Mouse (Mus musculus): Measurements from ENCODE around the gene Gbgt1. TPM values are rescaled to one million over a fixed set of nuclear protein-coding genes. Genes with fewer than 3 reads are reported as not detected.

Gene Gbgt1
- 0.78 and 1.2 TPM in 2 replicates for polyA plus RNA-seq (2021; fragmentation: Nextera tagmentation)
- long read RNA-seq, experiment 1 = 0 reads
- long read RNA-seq, experiment 2, partial matches to known transcripts = 0 of 1 reads
- long read RNA-seq, experiment 2, other reads (novel, unspliced or antisense) = 0 of 1 reads

DNA sequence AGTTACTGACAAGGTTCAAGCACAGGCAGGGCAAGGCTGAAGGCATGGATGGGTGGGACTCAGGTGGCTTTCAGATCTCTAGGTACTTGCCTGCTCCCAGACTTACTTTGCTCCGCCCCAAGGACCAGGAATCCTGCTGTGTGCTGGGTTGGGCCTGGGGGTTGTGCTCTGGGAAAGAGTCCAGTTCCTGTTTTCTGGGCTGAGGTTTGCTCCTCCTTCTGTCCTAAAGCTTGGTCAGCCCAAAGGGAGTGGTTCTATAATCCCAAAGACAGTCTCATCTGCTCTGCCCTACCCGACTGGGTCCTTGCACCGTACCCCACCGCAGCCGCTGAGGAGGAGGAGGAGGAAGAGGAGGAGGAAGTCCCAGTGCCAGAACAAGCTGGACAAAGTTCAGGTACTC is at the start of gene Gbgt1:
TSS of gene Gbgt1 (plus strand) at position 221 of the 400 bp plus-strand sequence.

DNA sequence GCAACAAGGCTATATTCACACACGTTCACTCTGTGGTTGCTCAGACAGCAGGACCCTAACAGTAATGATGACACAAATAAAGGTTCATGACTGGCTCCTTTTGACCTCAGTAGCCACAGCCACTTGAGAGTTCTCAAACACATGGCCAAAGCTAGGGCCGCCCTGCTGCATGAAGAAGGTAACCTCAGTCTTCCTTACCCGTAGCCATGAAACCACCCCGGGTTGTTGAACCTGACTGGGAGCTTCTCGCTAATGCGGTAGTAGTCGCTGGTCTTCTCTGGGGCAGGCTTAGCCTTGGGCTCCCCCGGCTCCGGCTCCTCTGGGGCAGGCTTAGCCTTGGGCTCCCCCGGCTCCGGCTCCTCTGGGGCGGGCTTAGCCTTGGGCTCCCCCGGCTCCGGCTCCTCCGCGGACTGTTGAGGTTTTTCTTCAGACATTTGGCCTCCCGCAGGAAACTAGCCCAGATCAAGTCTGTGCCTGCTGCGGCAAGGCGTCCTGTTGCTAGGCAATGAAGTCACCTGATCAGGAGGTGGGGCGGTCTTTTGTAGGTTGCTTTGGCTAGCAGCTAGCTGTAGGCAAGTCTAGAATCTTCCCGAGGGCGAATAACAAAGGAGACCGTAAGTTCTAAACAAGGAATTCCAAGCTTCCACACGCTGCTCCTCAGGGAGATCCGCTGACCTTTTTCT is 30.7 kb upstream of the Gbgt1 start, which contains the start of gene 1700007K13Rik:
TSS of gene 1700007K13Rik (minus strand) at position 497 of the 683 bp plus-strand sequence.

DNA sequence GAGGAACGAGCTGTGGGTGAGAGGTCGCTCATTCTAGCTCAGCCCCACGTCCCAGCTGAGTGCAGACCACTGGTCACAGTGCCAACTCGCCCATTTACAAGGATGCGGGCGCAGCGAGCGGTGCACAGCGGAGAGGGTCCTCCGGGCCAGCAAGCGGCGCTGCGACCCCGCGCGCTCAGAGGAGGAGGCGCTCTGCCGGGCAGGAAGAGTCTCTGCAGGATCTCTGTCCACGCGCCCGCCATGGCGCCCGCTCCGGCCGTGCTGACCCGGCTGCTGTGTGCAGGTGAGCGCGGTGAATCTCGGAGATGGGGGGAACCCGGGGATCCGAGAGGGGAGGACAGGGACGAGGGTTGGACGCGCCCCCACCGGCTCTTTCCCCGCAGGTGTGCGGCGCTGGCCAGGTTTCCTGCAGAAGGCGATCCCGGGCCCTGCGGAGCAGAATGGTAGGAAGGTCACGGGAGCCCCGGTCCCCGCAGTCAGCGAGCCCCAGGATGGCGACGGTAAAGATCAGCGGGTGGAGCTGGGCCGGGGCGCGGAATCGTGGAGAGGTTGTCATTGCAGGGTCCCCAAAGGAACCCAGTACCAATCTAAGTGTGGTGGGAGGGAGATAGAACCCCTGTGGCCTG is 28.7 kb upstream of the Gbgt1 start, which contains the start of gene Mrps2:
TSS of gene Mrps2 (plus strand) at position 207 of the 626 bp plus-strand sequence.

DNA sequence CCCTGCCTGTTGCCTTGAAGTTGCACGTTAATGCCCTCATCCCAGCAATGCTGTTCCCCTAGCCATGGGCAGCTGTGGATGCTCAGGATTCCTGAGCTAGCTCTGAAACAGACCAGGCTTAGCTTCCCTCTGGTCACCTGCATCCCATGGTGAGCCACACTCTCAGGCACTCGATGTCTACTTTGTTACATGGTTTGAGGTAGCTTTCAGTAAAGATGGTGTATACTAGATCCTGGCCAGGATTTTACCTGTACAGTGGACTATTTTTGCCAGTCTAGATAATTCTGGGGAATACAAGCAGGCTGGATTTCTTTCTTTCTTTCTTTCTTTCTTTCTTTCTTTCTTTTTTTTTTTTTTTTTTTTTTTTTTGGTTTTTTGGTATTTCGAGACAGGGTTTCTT is 9.1 kb downstream of the Gbgt1 start, which contains the start of gene Gm10134:
TSS of gene Gm10134 (plus strand) at position 301 of the 400 bp plus-strand sequence.

DNA sequence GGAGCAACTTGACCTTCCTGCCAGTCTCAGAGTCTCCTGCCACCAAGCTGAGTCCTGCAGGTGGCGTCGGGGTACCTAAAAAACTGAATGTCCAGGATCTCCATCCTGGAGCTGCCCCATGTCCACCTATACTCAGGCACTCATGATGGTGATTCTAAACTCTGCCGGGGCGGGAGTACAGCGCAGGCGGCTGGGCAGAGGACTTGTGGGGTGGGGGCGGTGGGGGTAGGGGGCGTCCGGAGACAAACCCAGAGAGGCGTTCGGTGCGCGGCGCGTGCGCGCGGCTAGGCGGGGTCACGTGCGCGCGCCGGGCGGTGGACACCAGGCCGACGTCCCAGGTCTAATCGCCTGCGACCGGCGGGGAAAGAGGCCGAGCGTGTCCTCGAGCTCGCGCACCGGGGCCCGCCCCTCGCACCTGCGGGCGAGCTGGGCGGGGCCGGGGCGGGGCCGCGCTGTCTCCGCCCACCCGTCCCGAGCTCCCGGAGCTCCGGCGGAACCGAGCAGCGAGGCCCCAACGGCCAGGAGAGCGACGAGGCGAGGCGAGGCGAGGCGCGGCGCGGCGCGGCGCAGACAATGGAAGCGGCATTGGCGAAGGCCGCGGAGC is 16.2 kb downstream of the Gbgt1 start, which contains the start of gene Ralgds:
TSS of gene Ralgds (plus strand) at position 328 of the 604 bp plus-strand sequence.

Other genes starting within 250 kb of the Gbgt1 start
- gene Ppp1r26, start 50.1 kb upstream of the Gbgt1 start, polyA plus RNA-seq (2021; fragmentation: Nextera tagmentation) = 3.3 and 4.8 TPM in 2 replicates
- gene 1700007K13Rik, start 30.6 kb upstream of the Gbgt1 start, polyA plus RNA-seq (2021; fragmentation: Nextera tagmentation) = 5.1 and 9.4 TPM in 2 replicates
- 18.2 and 20.5 TPM in 2 replicates for gene Mrps2, start 28.8 kb upstream of the Gbgt1 start, polyA plus RNA-seq (2021; fragmentation: Nextera tagmentation)
- gene Gm10134, start 9.2 kb downstream of the Gbgt1 start, polyA plus RNA-seq (2021; fragmentation: Nextera tagmentation) = not detected in 2 replicates
- 41.8 and 50.6 TPM in 2 replicates for gene Ralgds, start 16.2 kb downstream of the Gbgt1 start, polyA plus RNA-seq (2021; fragmentation: Nextera tagmentation)
- not detected in 2 replicates for gene Cel, start 66.5 kb downstream of the Gbgt1 start, polyA plus RNA-seq (2021; fragmentation: Nextera tagmentation)
- gene Gtf3c5, start 86.9 kb downstream of the Gbgt1 start, polyA plus RNA-seq (2021; fragmentation: Nextera tagmentation) = 8.0 and 9.3 TPM in 2 replicates
- gene Gfi1b, start 125.1 kb downstream of the Gbgt1 start, polyA plus RNA-seq (2021; fragmentation: Nextera tagmentation) = not detected in 2 replicates
- 16.5 and 21.8 TPM in 2 replicates for gene Tsc1, start 144.3 kb downstream of the Gbgt1 start, polyA plus RNA-seq (2021; fragmentation: Nextera tagmentation)
- 3.0 and 6.2 TPM in 2 replicates for gene Spaca9, start 202.8 kb downstream of the Gbgt1 start, polyA plus RNA-seq (2021; fragmentation: Nextera tagmentation)
- 2.6 and 5.0 TPM in 2 replicates for gene Ak8, start 203.3 kb downstream of the Gbgt1 start, polyA plus RNA-seq (2021; fragmentation: Nextera tagmentation)

Data from layer of hippocampus, adult 6 months (tissue).